Mouse (Mus musculus) forebrain, embryonic 13.5 days (tissue): ENCODE measurements around the gene Spint4. TPM values are rescaled to one million over a fixed set of nuclear protein-coding genes. Genes with fewer than 3 reads are reported as not detected.
A peak's percentile ranks its signal among the peaks of the same experiment; 100 is the strongest.

Experiments
- ATAC-seq: fragments of 200-750 bp; cut with Nextera tagmentation; 2 replicates; pipeline ENCODE4 v1.8.0; 2017
- H3K27ac ChIP-seq: fragments of 300-500 bp; sonication (generic); 2 replicates; pipeline ENCODE4 v1.5.1; 2015; ENCODE audit warnings: inconsistent platforms, mild to moderate bottlenecking, moderate library complexity
- H3K27me3 ChIP-seq: fragments of 300-500 bp; sonication (generic); 2 replicates; pipeline ENCODE4 v1.6.1; 2015; ENCODE audit warnings: mild to moderate bottlenecking, inconsistent platforms
- H3K36me3 ChIP-seq: fragments of 300-500 bp; sonication (generic); 2 replicates; pipeline ENCODE4 v1.6.1; 2015; ENCODE audit warnings: mild to moderate bottlenecking, inconsistent platforms; ENCODE audit not compliant: poor library complexity, severe bottlenecking
- H3K4me1 ChIP-seq: fragments of 300-500 bp; sonication (generic); 2 replicates; pipeline ENCODE4 v1.6.1; 2015; ENCODE audit warnings: inconsistent platforms
- H3K4me2 ChIP-seq: fragments of 300-500 bp; sonication (generic); 2 replicates; pipeline ENCODE4 v1.6.1; 2015; ENCODE audit warnings: inconsistent platforms, mild to moderate bottlenecking, moderate library complexity
- H3K4me3 ChIP-seq: fragments of 300-500 bp; sonication (generic); 2 replicates; pipeline ENCODE4 v1.5.1; 2015; ENCODE audit warnings: mild to moderate bottlenecking, inconsistent platforms
- H3K9ac ChIP-seq: fragments of 300-500 bp; sonication (generic); 2 replicates; pipeline ENCODE4 v1.6.1; 2015; ENCODE audit warnings: mild to moderate bottlenecking, inconsistent platforms
- H3K9me3 ChIP-seq: fragments of 300-500 bp; sonication (generic); replicated peaks from 2 replicates; pipeline ENCODE4 v1.6.1; 2016; ENCODE audit warnings: inconsistent platforms
- WGBS: fragments of 180-500 bp; shearing (Covaris S2); methylation state at CpG from one replicate; pipeline ENCODE4 v1.1.7; 2015; 5-methylcytosine and 5-hydroxymethylcytosine counted together
- polyA plus RNA-seq: library from polyadenylated mRNA; unstranded; fragments of >200 nt; fragmentation: Nextera tagmentation; extraction: Ambion mirVana; gene quantifications from 2 replicates; pipeline ENCODE4 v1.2.1, GENCODE M21; 2015

Gene Spint4
- polyA plus RNA-seq, 1 experiment from 2014 or later, result not detected

GRCm38 (mm10) chr2:164735446-164735845 lies 37.1 kb downstream of the Spint4 start:
- WGBS, result 94% methylated on average over 5 of the region's 5 CpGs

GRCm38 (mm10) chr2:164737377-164738090 lies 39.2 kb downstream of the Spint4 start:
- WGBS, result 69% methylated on average over 3 of the region's 3 CpGs
- Histone ChIP-seq H3K27me3 (no peaks in the 10 kb centered on the region; the same call in 1 of the 2 replicates), H3K9me3 (no peaks in the 10 kb centered on the region), H3K36me3 (no peaks in the 10 kb centered on the region), H3K4me3 (no peak overlapping the region), H3K27ac (no peak overlapping the region), H3K4me1 (no peaks in the 10 kb centered on the region), H3K4me2 (no peak overlapping the region), H3K9ac (no peak overlapping the region)
- no peak for ATAC-seq

More at GRCm38 (mm10) chr2:164735446-164735845, 37.1 kb downstream of the Spint4 start:
- Histone ChIP-seq H3K9me3 (no peaks in the 10 kb centered on the region), H3K4me3 (no peak overlapping the region), H3K27ac (no peak overlapping the region), H3K4me2 (no peak overlapping the region), H3K36me3 (no peaks in the 10 kb centered on the region), H3K4me1 (no peaks in the 10 kb centered on the region), H3K9ac (no peak overlapping the region), H3K27me3 (no peaks in the 10 kb centered on the region; the same call in 1 of the 2 replicates)
- ATAC-seq, result no peak

- Histone ChIP-seq H3K27me3 (no peaks in the 10 kb centered on the region; the same call in 1 of the 2 replicates), H3K4me1 (peaks cover under 1% of the 10 kb centered on the region; the same call in 1 of the 2 replicates), H3K9me3 (no peaks in the 10 kb centered on the region), H3K4me2 (no peak overlapping the region), H3K4me3 (no peak overlapping the region), H3K27ac (no peak overlapping the region), H3K9ac (no peak overlapping the region), H3K36me3 (no peaks in the 10 kb centered on the region)
- WGBS, result 61% methylated on average over 7 of the region's 7 CpGs
- ATAC-seq, result no peak
Observed at GRCm38 (mm10) chr2:164739876-164740275, 41.6 kb downstream of the Spint4 start.

- ATAC-seq, result no peak
- H3K36me3 ChIP-seq, result peaks cover 24% of the 10 kb centered on the region
- peak overlapping the region; percentile 88 for H3K4me3 ChIP-seq
- H3K27ac ChIP-seq, result no peak overlapping the region
- no peaks in the 10 kb centered on the region for H3K27me3 ChIP-seq
- H3K4me2 ChIP-seq, result peak overlapping the region; percentile 94
- WGBS, result 76% methylated on average over 13 of the region's 13 CpGs
- H3K9me3 ChIP-seq, result no peaks in the 10 kb centered on the region
- peak overlapping the region; percentile 94 for H3K9ac ChIP-seq
- peaks cover 28% of the 10 kb centered on the region for H3K4me1 ChIP-seq
Observed at GRCm38 (mm10) chr2:164744987-164745386, 46.7 kb downstream of the Spint4 start.

- ATAC-seq, result peak; percentile 95
- WGBS, result under 1% methylated on average over 59 of the region's 70 CpGs
- Histone ChIP-seq H3K9me3 (no peaks in the 10 kb centered on the region), H3K27ac (peak within 1 kb of the TSS; percentile 59), H3K27me3 (no peaks in the 10 kb centered on the region), H3K36me3 (peaks cover 34% of the 10 kb centered on the region), H3K9ac (peak within 1 kb of the TSS; percentile 94), H3K4me3 (peak within 1 kb of the TSS; percentile 88), H3K4me2 (peak within 1 kb of the TSS; percentile 94), H3K4me1 (peaks cover 28% of the 10 kb centered on the region)
Observed at GRCm38 (mm10) chr2:164745843-164746479, 47.7 kb downstream of the Spint4 start, which contains the start of the genes Wfdc3 and Dnttip1. Wfdc3 (minus strand) TSS chr2:164745931. Dnttip1 (plus strand) TSS chr2:164745983.

GRCm38 (mm10) chr2:164746693-164747092 lies 48.4 kb downstream of the Spint4 start:
- H3K36me3 ChIP-seq, result peaks cover 41% of the 10 kb centered on the region
- H3K9me3 ChIP-seq, result no peaks in the 10 kb centered on the region
- no peak overlapping the region for H3K27ac ChIP-seq
- H3K9ac ChIP-seq, result peak overlapping the region; percentile 94
- H3K4me2 ChIP-seq, result peak overlapping the region; percentile 94
- peaks cover 28% of the 10 kb centered on the region for H3K4me1 ChIP-seq
- ATAC-seq, result no peak
- H3K4me3 ChIP-seq, result peak overlapping the region; percentile 88
- WGBS, result 56% methylated on average over 8 of the region's 8 CpGs
- H3K27me3 ChIP-seq, result no peaks in the 10 kb centered on the region

- H3K9ac ChIP-seq, result no peak overlapping the region
- 89% methylated on average over 4 of the region's 4 CpGs for WGBS
- no peaks in the 10 kb centered on the region for H3K27me3 ChIP-seq
- no peak overlapping the region for H3K4me2 ChIP-seq
- H3K4me1 ChIP-seq, result peaks cover 28% of the 10 kb centered on the region
- no peak for ATAC-seq
- no peak overlapping the region for H3K27ac ChIP-seq
- no peak overlapping the region for H3K4me3 ChIP-seq
- H3K9me3 ChIP-seq, result no peaks in the 10 kb centered on the region
- peaks cover 55% of the 10 kb centered on the region for H3K36me3 ChIP-seq
Observed at GRCm38 (mm10) chr2:164748191-164748590, 49.9 kb downstream of the Spint4 start.

- Histone ChIP-seq H3K36me3 (peaks cover 63% of the 10 kb centered on the region), H3K4me1 (peaks cover 28% of the 10 kb centered on the region)
- 89% methylated on average over 6 of the region's 6 CpGs for WGBS
Observed at GRCm38 (mm10) chr2:164748991-164749390, 50.7 kb downstream of the Spint4 start.

More at GRCm38 (mm10) chr2:164748991-164749390, 50.7 kb downstream of the Spint4 start:
- no peaks in the 10 kb centered on the region for H3K27me3 ChIP-seq
- no peaks in the 10 kb centered on the region for H3K9me3 ChIP-seq
- no peak overlapping the region for H3K27ac ChIP-seq
- no peak overlapping the region for H3K4me2 ChIP-seq
- no peak for ATAC-seq
- no peak overlapping the region for H3K9ac ChIP-seq
- H3K4me3 ChIP-seq, result no peak overlapping the region

Other genes starting within 250 kb of the Spint4 start
- 71.8 and 72.4 TPM in 2 replicates for gene Sys1, start 241.5 kb upstream of the Spint4 start, polyA plus RNA-seq
- 3.6 and 3.7 TPM in 2 replicates for gene Gm20458, start 237.5 kb upstream of the Spint4 start, polyA plus RNA-seq
- gene Trp53tg5, start 224.8 kb upstream of the Spint4 start, polyA plus RNA-seq, result not detected in 2 replicates
- gene Dbndd2, start 212.4 kb upstream of the Spint4 start, polyA plus RNA-seq, result 6.3 and 7.3 TPM in 2 replicates
- 47.2 and 52.2 TPM in 2 replicates for gene Pigt, start 201.0 kb upstream of the Spint4 start, polyA plus RNA-seq
- 15.4 and 21.2 TPM in 2 replicates for gene Wfdc2, start 136.1 kb upstream of the Spint4 start, polyA plus RNA-seq
- not detected in 2 replicates for gene Spint3, start 125.0 kb upstream of the Spint4 start, polyA plus RNA-seq
- gene Wfdc6a, start 113.1 kb upstream of the Spint4 start, polyA plus RNA-seq, result not detected in 2 replicates
- gene Eppin, start 104.9 kb upstream of the Spint4 start, polyA plus RNA-seq, result not detected in 2 replicates
- gene Wfdc6b, start 85.0 kb upstream of the Spint4 start, polyA plus RNA-seq, result not detected in 2 replicates
- not detected in 2 replicates for gene Wfdc8, start 84.9 kb upstream of the Spint4 start, polyA plus RNA-seq
- not detected in 2 replicates for gene Wfdc16, start 59.7 kb upstream of the Spint4 start, polyA plus RNA-seq
- not detected in 2 replicates for gene Wfdc10, start 42.5 kb upstream of the Spint4 start, polyA plus RNA-seq
- not detected in 2 replicates for gene Wfdc9, start 41.9 kb upstream of the Spint4 start, polyA plus RNA-seq
- gene Wfdc11, start 24.4 kb upstream of the Spint4 start, polyA plus RNA-seq, result not detected in 2 replicates
- gene Wfdc13, start 13.4 kb upstream of the Spint4 start, polyA plus RNA-seq, result not detected in 2 replicates
- gene Spint5, start 16.8 kb downstream of the Spint4 start, polyA plus RNA-seq, result not detected in 2 replicates
- gene Wfdc3, start 47.4 kb downstream of the Spint4 start, polyA plus RNA-seq, result 0.92 and 1.4 TPM in 2 replicates
- 75.2 and 80.2 TPM in 2 replicates for gene Dnttip1, start 47.5 kb downstream of the Spint4 start, polyA plus RNA-seq
- gene Ube2c, start 71.4 kb downstream of the Spint4 start, polyA plus RNA-seq, result 476 and 507 TPM in 2 replicates
- not detected in 2 replicates for gene Tnnc2, start 81.5 kb downstream of the Spint4 start, polyA plus RNA-seq
- 14.7 and 15.4 TPM in 2 replicates for gene Snx21, start 87.3 kb downstream of the Spint4 start, polyA plus RNA-seq
- gene Acot8, start 106.4 kb downstream of the Spint4 start, polyA plus RNA-seq, result 16.5 and 17.0 TPM in 2 replicates
- gene Zswim3, start 106.6 kb downstream of the Spint4 start, polyA plus RNA-seq, result 11.7 and 12.1 TPM in 2 replicates
- 22.1 and 23.2 TPM in 2 replicates for gene Zswim1, start 124.2 kb downstream of the Spint4 start, polyA plus RNA-seq
- gene Spata25, start 130.0 kb downstream of the Spint4 start, polyA plus RNA-seq, result not detected in 2 replicates
- 82.7 and 91.6 TPM in 2 replicates for gene Ctsa, start 134.4 kb downstream of the Spint4 start, polyA plus RNA-seq
- 4.0 and 4.2 TPM in 2 replicates for gene Neurl2, start 135.0 kb downstream of the Spint4 start, polyA plus RNA-seq
- 34.3 and 35.4 TPM in 2 replicates for gene Pltp, start 159.2 kb downstream of the Spint4 start, polyA plus RNA-seq
- 101 and 107 TPM in 2 replicates for gene Pcif1, start 180.8 kb downstream of the Spint4 start, polyA plus RNA-seq
- gene Zfp335, start 213.3 kb downstream of the Spint4 start, polyA plus RNA-seq, result 12.2 and 15.1 TPM in 2 replicates
- gene Mmp9, start 242.3 kb downstream of the Spint4 start, polyA plus RNA-seq, result 8.6 and 10.6 TPM in 2 replicates